Mouse (Mus musculus) forebrain, embryonic 11.5 days (tissue): Measurements from ENCODE around the gene Ccdc40. TPM values are rescaled to one million over a fixed set of nuclear protein-coding genes. Genes with fewer than 3 reads are reported as not detected.
"Not testable (repeated sequence)": the region's sequence is repeated elsewhere in the genome, so short reads cannot be mapped to it uniquely, and the experiment has no call there.

Experiments
- ATAC-seq: fragments of 200-750 bp; cut with Nextera tagmentation; replicated peaks from 2 replicates; pipeline ENCODE4 v1.8.0; 2017; ENCODE audit warnings: moderate TSS enrichment; ENCODE audit not compliant: low FRiP score
- DNase-seq: peaks from one replicate; pipeline ENCODE4 v3.0.0-alpha.2; 2017; ENCODE audit warnings: low spot score
- H3K27ac ChIP-seq: fragments of 300-500 bp; sonication (generic); 2 replicates; pipeline ENCODE4 v1.5.1; 2014; ENCODE audit warnings: low read depth, low read length
- H3K27me3 ChIP-seq: fragments of 300-500 bp; sonication (generic); 2 replicates; pipeline ENCODE4 v1.6.1; 2014; ENCODE audit warnings: mild to moderate bottlenecking, low read length, mixed read lengths; ENCODE audit not compliant: control insufficient read depth, insufficient read depth
- H3K36me3 ChIP-seq: fragments of 300-500 bp; sonication (generic); 2 replicates; pipeline ENCODE4 v1.6.1; 2014; ENCODE audit warnings: mild to moderate bottlenecking, low read length, moderate library complexity, mixed read lengths; ENCODE audit not compliant: control insufficient read depth, insufficient read depth
- H3K4me1 ChIP-seq: fragments of 300-500 bp; sonication (generic); replicated peaks from 2 replicates; pipeline ENCODE4 v1.6.1; 2014; ENCODE audit warnings: low read length, mixed read lengths; ENCODE audit not compliant: control insufficient read depth, insufficient read depth
- H3K4me2 ChIP-seq: fragments of 300-500 bp; sonication (generic); 2 replicates; pipeline ENCODE4 v1.6.1; 2014; ENCODE audit warnings: low read depth, mild to moderate bottlenecking, low read length, moderate library complexity, mixed read lengths; ENCODE audit not compliant: severe bottlenecking
- H3K4me3 ChIP-seq: fragments of 300-500 bp; sonication (generic); 2 replicates; pipeline ENCODE4 v1.5.1; 2014; ENCODE audit warnings: low read depth, low read length
- H3K9ac ChIP-seq: fragments of 300-500 bp; sonication (generic); 2 replicates; pipeline ENCODE4 v1.6.1; 2014; ENCODE audit warnings: low read length
- H3K9me3 ChIP-seq: fragments of 300-500 bp; sonication (generic); 2 replicates; pipeline ENCODE4 v1.6.1; 2016; ENCODE audit warnings: low read length, mixed read lengths; ENCODE audit not compliant: control insufficient read depth
- WGBS: fragments of 180-500 bp; shearing (Covaris S2); extraction: QIAGEN DNeasy Blood & Tissue Kit; methylation state at CpG from one replicate; pipeline ENCODE4 v1.1.7; 2014; 5-methylcytosine and 5-hydroxymethylcytosine counted together
- polyA plus RNA-seq: library from polyadenylated mRNA; unstranded; fragments of >200 nt; fragmentation: Nextera tagmentation; extraction: Ambion mirVana; gene quantifications from 2 replicates; pipeline ENCODE4 v1.2.1, GENCODE M21; 2014

Gene Ccdc40
- polyA plus RNA-seq, 1 experiment from 2014 or later, result 19.5 TPM

DNA sequence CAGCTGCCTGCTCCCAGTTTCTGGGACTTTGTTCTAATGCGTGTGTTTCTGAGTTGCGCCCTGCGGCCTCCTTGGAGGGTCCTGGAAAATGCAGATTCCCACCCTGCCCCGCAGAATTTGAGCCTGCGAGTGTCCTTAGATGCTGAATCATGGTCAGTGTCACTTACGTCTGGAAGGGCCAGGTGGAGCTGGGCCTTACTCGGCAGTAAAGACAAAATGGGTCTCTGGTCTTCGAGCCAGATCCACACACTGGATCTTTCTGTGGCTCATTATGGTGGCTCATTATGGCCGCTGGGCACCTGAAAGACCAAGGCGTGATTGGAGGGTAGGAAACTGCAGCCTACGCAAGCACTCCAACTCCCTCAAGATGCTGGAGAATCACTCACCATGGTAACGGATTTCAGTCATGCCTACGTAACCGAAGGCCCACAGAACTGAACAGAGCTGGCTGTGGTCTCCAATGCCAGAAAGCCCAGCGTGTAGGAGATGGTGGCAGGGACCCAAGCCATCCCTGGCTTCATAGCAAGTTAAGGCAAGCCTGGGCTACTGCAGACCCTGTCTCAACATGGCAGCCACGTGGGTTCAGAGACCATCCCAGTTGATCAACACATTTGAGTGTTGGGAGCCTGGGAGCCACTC lies 40.3 kb downstream of the Ccdc40 start:
- no peak overlapping the region for H3K27ac ChIP-seq
- H3K4me2 ChIP-seq, result peak overlapping the region; percentile 96
- no peak for DNase-seq
- no peaks in the 10 kb centered on the region for H3K27me3 ChIP-seq
- 82% methylated on average over 16 of the region's 16 CpGs for WGBS
- no peak for ATAC-seq
- no peaks in the 10 kb centered on the region for H3K36me3 ChIP-seq
- peak overlapping the region; percentile 57 for H3K4me3 ChIP-seq
- H3K9me3 ChIP-seq, result no peaks in the 10 kb centered on the region
- peaks cover 6% of the 10 kb centered on the region for H3K4me1 ChIP-seq
- H3K9ac ChIP-seq, result peak overlapping the region; percentile 61

DNA sequence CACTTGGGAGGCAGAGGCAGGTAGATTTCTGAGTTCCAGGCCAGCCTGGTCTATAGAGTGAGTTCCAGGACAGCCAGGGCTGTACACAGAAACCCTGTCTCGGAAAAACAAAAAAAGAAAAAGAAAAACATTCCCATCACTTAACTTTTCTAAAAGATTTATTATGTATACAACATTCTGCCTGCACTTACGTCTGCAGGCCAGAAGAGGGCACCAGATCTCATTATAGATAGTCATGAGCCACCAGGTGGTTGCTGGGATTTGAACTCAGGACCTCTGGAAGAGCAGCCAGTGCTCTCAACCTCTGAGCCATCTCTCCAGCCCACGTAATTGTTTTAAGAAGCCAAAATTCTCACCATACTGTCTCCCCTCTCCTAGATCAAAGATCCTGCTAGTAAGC lies 44.1 kb downstream of the Ccdc40 start:
- not testable (repeated sequence) for DNase-seq, H3K4me1 ChIP-seq, H3K9ac ChIP-seq, ATAC-seq, H3K27ac ChIP-seq, H3K4me2 ChIP-seq, H3K9me3 ChIP-seq, H3K4me3 ChIP-seq, H3K27me3 ChIP-seq, H3K36me3 ChIP-seq
- 53% methylated on average over 3 of the region's 3 CpGs for WGBS

DNA sequence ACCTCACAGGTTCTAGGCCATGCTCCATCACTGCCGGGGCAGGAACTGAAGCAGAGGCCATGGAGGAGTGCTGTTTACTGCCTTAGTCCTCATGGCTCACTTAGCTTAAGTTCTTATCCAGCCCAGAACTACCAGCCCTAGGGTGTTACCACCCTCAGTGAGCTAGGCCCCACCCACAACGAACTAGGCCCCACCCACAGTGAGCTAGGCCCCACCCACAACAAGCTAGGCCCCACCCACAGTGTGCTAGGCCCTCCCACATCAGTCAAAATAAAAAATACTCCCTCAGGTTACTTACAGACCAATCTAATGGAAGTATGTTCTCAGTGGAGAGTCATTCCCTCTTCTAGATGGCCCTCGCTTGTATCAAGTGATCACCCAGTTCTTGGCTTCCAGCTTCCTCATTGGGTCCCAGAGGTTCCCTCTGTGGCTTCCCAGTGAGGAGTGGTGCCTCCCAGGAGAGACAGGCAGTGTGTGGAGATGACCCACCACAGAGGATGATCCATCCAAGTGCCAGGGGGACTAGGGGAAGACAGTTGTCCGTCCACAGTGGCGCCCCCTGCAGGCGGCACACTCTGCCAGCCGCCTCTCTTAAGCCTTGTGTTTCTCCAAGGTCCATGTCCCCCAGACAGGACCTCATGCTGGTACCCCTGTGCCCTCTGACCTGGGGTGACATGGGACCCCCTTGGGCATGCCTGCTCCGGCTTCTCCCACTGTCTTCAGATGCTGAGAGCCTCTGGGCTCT lies 45.0 kb downstream of the Ccdc40 start:
- H3K27me3 ChIP-seq, result no peaks in the 10 kb centered on the region
- H3K9ac ChIP-seq, result no peak overlapping the region
- ATAC-seq (no peak), DNase-seq (no peak)
- 90% methylated on average over 8 of the region's 8 CpGs for WGBS
- H3K4me3 ChIP-seq, result no peak overlapping the region
- no peaks in the 10 kb centered on the region for H3K9me3 ChIP-seq
- H3K36me3 ChIP-seq, result no peaks in the 10 kb centered on the region
- no peak overlapping the region for H3K27ac ChIP-seq
- H3K4me1 ChIP-seq, result peaks cover 2% of the 10 kb centered on the region; the same call in 1 of the 2 replicates
- no peak overlapping the region for H3K4me2 ChIP-seq

- Histone ChIP-seq H3K9ac (no peak overlapping the region), H3K36me3 (no peaks in the 10 kb centered on the region), H3K4me3 (no peak overlapping the region), H3K27ac (no peak overlapping the region), H3K27me3 (no peaks in the 10 kb centered on the region), H3K4me1 (no peaks in the 10 kb centered on the region), H3K4me2 (no peak overlapping the region), H3K9me3 (no peaks in the 10 kb centered on the region)
- ATAC-seq (no peak), DNase-seq (no peak)
- WGBS, result 89% methylated on average over 15 of the region's 15 CpGs
These were observed 52.7 kb downstream of the Ccdc40 start for GRCm38 (mm10) chr11:119281030-119281429.

- Histone ChIP-seq H3K9me3 (no peaks in the 10 kb centered on the region), H3K4me2 (no peak overlapping the region), H3K27ac (no peak overlapping the region; the same call in 1 of the 2 replicates), H3K36me3 (peaks cover 8% of the 10 kb centered on the region; the same call in 1 of the 2 replicates), H3K27me3 (no peaks in the 10 kb centered on the region), H3K4me1 (no peaks in the 10 kb centered on the region), H3K9ac (no peak overlapping the region), H3K4me3 (no peak overlapping the region)
- DNase-seq, result no peak
- 78% methylated on average over 9 of the region's 9 CpGs for WGBS
- ATAC-seq, result no peak
These were observed 57.6 kb downstream of the Ccdc40 start for GRCm38 (mm10) chr11:119285791-119286527.

DNA sequence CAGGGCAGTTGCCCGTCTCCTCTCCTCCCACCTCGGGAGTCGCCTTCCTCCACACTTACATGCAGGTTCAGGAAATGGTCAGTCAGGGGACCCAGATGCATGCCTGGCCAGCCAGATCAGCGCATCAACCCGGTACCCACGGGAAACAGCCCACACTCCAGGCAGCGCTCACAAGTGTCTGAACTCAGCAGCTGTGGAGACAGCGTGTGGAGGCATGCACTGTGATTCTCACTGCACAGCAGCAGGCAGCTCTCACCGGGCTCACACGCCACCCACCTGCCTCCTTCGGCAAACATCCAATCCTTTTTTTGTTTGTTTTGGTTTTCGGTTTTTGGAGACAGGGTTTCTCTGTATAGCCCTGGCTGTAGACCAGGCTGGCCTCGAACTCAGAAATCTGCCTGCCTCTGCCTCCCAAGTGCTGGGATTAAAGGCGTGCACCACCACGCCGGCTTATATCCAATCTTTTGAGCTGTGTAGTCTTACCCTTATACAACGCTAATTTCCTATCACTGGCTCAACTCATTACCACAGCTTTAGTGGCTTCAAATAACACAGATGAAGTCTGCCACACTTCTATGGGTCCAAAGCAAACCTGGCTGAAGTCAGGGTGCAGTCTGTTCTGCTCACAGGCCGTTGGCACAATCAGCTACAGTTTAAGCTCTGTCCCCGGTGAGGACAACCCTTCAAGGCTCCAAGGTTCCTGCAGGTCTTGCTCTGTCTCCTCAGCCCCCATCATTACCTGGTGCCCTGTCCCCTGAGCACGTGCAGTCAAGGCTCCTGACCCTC lies 59.0 kb downstream of the Ccdc40 start:
- WGBS, result 94% methylated on average over 20 of the region's 20 CpGs
- Histone ChIP-seq H3K36me3 (peaks cover 14% of the 10 kb centered on the region; the same call in 1 of the 2 replicates), H3K4me1 (no peaks in the 10 kb centered on the region), H3K27ac (no peak overlapping the region), H3K4me2 (no peak overlapping the region), H3K9me3 (no peaks in the 10 kb centered on the region), H3K27me3 (no peaks in the 10 kb centered on the region), H3K4me3 (no peak overlapping the region), H3K9ac (no peak overlapping the region)
- DNase-seq, result no peak
- no peak for ATAC-seq

GRCm38 (mm10) chr11:119292861-119293260 lies 64.5 kb downstream of the Ccdc40 start:
- WGBS, result 95% methylated on average over 8 of the region's 8 CpGs

DNA sequence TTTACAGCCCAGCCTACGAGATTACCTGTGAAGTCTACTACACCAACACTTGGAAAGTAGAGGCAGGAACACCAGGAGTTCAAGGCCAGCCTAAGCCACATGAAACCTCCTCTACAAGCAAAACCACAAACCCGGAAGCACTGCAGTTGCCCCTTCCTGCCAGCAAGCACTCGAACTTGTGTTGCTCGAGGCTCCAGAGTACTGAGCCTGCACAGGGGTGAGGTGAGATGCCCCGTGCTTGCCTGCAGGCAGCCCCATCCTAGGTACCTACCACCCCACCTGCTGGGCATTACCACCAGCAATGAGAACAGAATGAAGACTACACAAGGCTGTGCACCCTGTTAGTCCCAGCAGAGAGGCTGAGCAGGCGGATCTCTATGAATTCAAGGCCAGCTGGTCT lies 69.6 kb downstream of the Ccdc40 start:
- 0 out of 2 replicates have a peak overlapping the region, but pooled peaks have one; percentile 96 for H3K9ac ChIP-seq

More at GRCm38 (mm10) chr11:119292861-119293260, 64.5 kb downstream of the Ccdc40 start:
- not testable (repeated sequence) for H3K4me3 ChIP-seq, H3K4me2 ChIP-seq, H3K4me1 ChIP-seq, ATAC-seq, H3K27me3 ChIP-seq, DNase-seq, H3K9ac ChIP-seq, H3K27ac ChIP-seq, H3K9me3 ChIP-seq
- H3K36me3 ChIP-seq, result peaks cover 44% of the 10 kb centered on the region

More for the DNA sequence above, 69.6 kb downstream of the Ccdc40 start:
- H3K36me3 ChIP-seq, result peaks cover 30% of the 10 kb centered on the region
- no peak for ATAC-seq
- H3K27me3 ChIP-seq, result no peaks in the 10 kb centered on the region
- H3K9me3 ChIP-seq, result no peaks in the 10 kb centered on the region
- no peak overlapping the region for H3K4me3 ChIP-seq
- peaks cover 9% of the 10 kb centered on the region for H3K4me1 ChIP-seq
- 89% methylated on average over 6 of the region's 6 CpGs for WGBS
- 0 out of 2 replicates have a peak overlapping the region, but pooled peaks have one; percentile 24 for H3K4me2 ChIP-seq
- H3K27ac ChIP-seq, result no peak overlapping the region
- DNase-seq, result no peak
